Comparison of ENCODE assay signal across 8 mouse cellular contexts in genomic region chr4:148151267-148152168, GRCm38 (mm10). TPM values are rescaled to one million over a fixed set of nuclear protein-coding genes. Genes with fewer than 3 reads are reported as not detected.
DNase-seq lines count a peak whose midpoint lies in the region; ATAC-seq lines count a peak whose summit lies in the region.

Fbxo6 (minus strand) TSS chr4:148152140.

- H3K36me3 ChIP-seq in heart, embryonic 13.5 days: peaks cover 45% of the 10 kb centered on the region
- peaks cover 3% of the 10 kb centered on the region; the same call in 1 of the 2 replicates for H3K36me3 ChIP-seq in liver, embryonic 13.5 days
- no peaks in the 10 kb centered on the region for H3K36me3 ChIP-seq in stomach, embryonic 14.5 days (ENCODE audit: control insufficient read depth, insufficient read depth, low read length)

- peak; percentile 95 for ATAC-seq in CD4-positive, CD25-positive, alpha-beta regulatory T cell, adult 4 months
- ATAC-seq in erythroid progenitor cell, adult 5-6 weeks (replicated peaks; ENCODE audit: low FRiP score, poor library complexity, severe bottlenecking): peak; percentile 80
- peak; percentile 87 for ATAC-seq in heart, embryonic 13.5 days (ENCODE audit: extremely low read depth, insufficient number of reproducible peaks, low FRiP score, low TSS enrichment)
- peak; percentile 86 for ATAC-seq in liver, embryonic 13.5 days (ENCODE audit: low read depth)
- peak; percentile 86 for ATAC-seq in stomach, embryonic 14.5 days (ENCODE audit: insufficient number of reproducible peaks, insufficient read depth, low FRiP score, low read depth)

- DNase-seq in kidney, postnatal 10 days: peak; percentile 92
- peak; percentile 80 for DNase-seq in liver, embryonic 13.5 days
- DNase-seq in natural killer cell, adult 2 months (ENCODE audit: low spot score in 2 of 2): peak; percentile 82 to 85

- no peaks in the 10 kb centered on the region for H3K9me3 ChIP-seq in heart, embryonic 13.5 days
- no peaks in the 10 kb centered on the region for H3K9me3 ChIP-seq in liver, embryonic 13.5 days (replicated peaks)
- H3K9me3 ChIP-seq in stomach, embryonic 14.5 days (ENCODE audit: control insufficient read depth, low read depth, low read length): no peaks in the 10 kb centered on the region

- H3K9ac ChIP-seq in heart, embryonic 13.5 days: peak within 1 kb of the TSS; percentile 83
- H3K9ac ChIP-seq in liver, embryonic 13.5 days: peak within 1 kb of the TSS; percentile 84
- peak within 1 kb of the TSS; percentile 38 for H3K9ac ChIP-seq in stomach, embryonic 14.5 days (replicated peaks; ENCODE audit: low read depth, low read length)

- H3K4me3 ChIP-seq in brown adipose tissue, adult 24 weeks (ENCODE audit: insufficient read depth, low read depth, low read length): peak within 1 kb of the TSS; percentile 77
- H3K4me3 ChIP-seq in heart, embryonic 13.5 days: peak within 1 kb of the TSS; percentile 68
- peak within 1 kb of the TSS; percentile 72 for H3K4me3 ChIP-seq in liver, embryonic 13.5 days (replicated peaks)
- H3K4me3 ChIP-seq in stomach, embryonic 14.5 days (ENCODE audit: low read depth, low read length): peak within 1 kb of the TSS; percentile 61

- WGBS in heart, embryonic 13.5 days: under 1% methylated on average over 55 of the region's 67 CpGs
- WGBS in liver, embryonic 13.5 days (ENCODE audit: insufficient replicate concordance): under 1% methylated on average over 66 of the region's 67 CpGs
- 1% methylated on average over 64 of the region's 67 CpGs for WGBS in stomach, embryonic 14.5 days

- H3K27me3 ChIP-seq in heart, embryonic 13.5 days (replicated peaks): peaks cover 8% of the 10 kb centered on the region; the same call in 1 of the 2 replicates
- no peaks in the 10 kb centered on the region for H3K27me3 ChIP-seq in liver, embryonic 13.5 days
- no peaks in the 10 kb centered on the region for H3K27me3 ChIP-seq in stomach, embryonic 14.5 days (ENCODE audit: control insufficient read depth, insufficient read depth, low read length)

- peaks cover 3% of the 10 kb centered on the region; the same call in 1 of the 2 replicates for H3K4me1 ChIP-seq in brown adipose tissue, adult 24 weeks (ENCODE audit: control insufficient read depth, insufficient read depth, insufficient read length, low read length)
- H3K4me1 ChIP-seq in heart, embryonic 13.5 days: peaks cover 15% of the 10 kb centered on the region
- H3K4me1 ChIP-seq in liver, embryonic 13.5 days (replicated peaks): peaks cover 39% of the 10 kb centered on the region
- no peaks in the 10 kb centered on the region for H3K4me1 ChIP-seq in stomach, embryonic 14.5 days (ENCODE audit: control insufficient read depth, insufficient read depth, low read length)

- peak within 1 kb of the TSS; percentile 78 for H3K27ac ChIP-seq in brown adipose tissue, adult 24 weeks (replicated peaks; ENCODE audit: low read depth, low read length)
- peak within 1 kb of the TSS; percentile 80 for H3K27ac ChIP-seq in heart, embryonic 13.5 days (replicated peaks)
- H3K27ac ChIP-seq in liver, embryonic 13.5 days: peak within 1 kb of the TSS; percentile 81
- H3K27ac ChIP-seq in stomach, embryonic 14.5 days (ENCODE audit: low read length): peak within 1 kb of the TSS; percentile 85

- peak within 1 kb of the TSS; percentile 82 for H3K4me2 ChIP-seq in heart, embryonic 13.5 days
- peak within 1 kb of the TSS; percentile 98 for H3K4me2 ChIP-seq in liver, embryonic 13.5 days
- H3K4me2 ChIP-seq in stomach, embryonic 14.5 days (replicated peaks; ENCODE audit: low read depth, low read length): peak within 1 kb of the TSS; percentile 93

RNA-seq across cellular contexts. Expression of gene Fbxo6, which starts in this region (rescaled TPM):
- polyA plus RNA-seq in CD4-positive, CD25-positive, alpha-beta regulatory T cell, adult 4 months (2017; shearing (Covaris generic)): 10 to 100 TPM; 44.1 to 56.6 TPM
- 37.2 and 41.9 TPM in 2 replicates for polyA plus RNA-seq in brown adipose tissue, adult 24 weeks (2012; ENCODE audit: insufficient read depth, insufficient read length, missing spikeins)
- total RNA-seq in erythroid progenitor cell, adult 5-6 weeks (2015; ENCODE audit: low replicate concordance): 3.2 TPM in 1 of 2 replicates, not detected in the other
- total RNA-seq in erythroid progenitor cell, adult 5-6 weeks (2017; ENCODE audit: low replicate concordance): 2.1 TPM in 1 of 2 replicates, not detected in the other
- polyA plus RNA-seq in heart, embryonic 13.5 days (2015; fragmentation: Nextera tagmentation; extraction: Ambion mirVana): 18.6 and 19.6 TPM in 2 replicates
- polyA plus RNA-seq in liver, embryonic 13.5 days (2015; fragmentation: Nextera tagmentation; extraction: Ambion mirVana): 16.5 and 16.9 TPM in 2 replicates
- 13.9 and 17.6 TPM in 2 replicates for polyA plus RNA-seq in stomach, embryonic 14.5 days (2014; fragmentation: Nextera tagmentation; extraction: Ambion mirVana)

Comparison
In these comparisons a context has a peak if more than half of its experiments do, and no peak if none do; other contexts are left out.
1. Peak in every context shown above with its lines: DNase-seq, ATAC-seq, H3K4me3 ChIP-seq and H3K27ac ChIP-seq.